Mouse (Mus musculus) embryonic facial prominence, embryonic 12.5 days (tissue): Measurements from ENCODE around the gene Stx5a. TPM values are rescaled to one million over a fixed set of nuclear protein-coding genes. Genes with fewer than 3 reads are reported as not detected.

Source experiments
- ATAC-seq: fragments of 200-750 bp; cut with Nextera tagmentation; 2 replicates; pipeline ENCODE4 v1.8.0; 2017; ENCODE audit not compliant: insufficient number of reproducible peaks, insufficient read depth, low FRiP score, low TSS enrichment
- H3K27ac ChIP-seq: fragments of 300-500 bp; sonication (generic); 2 replicates; pipeline ENCODE4 v1.5.1; 2016; ENCODE audit warnings: mild to moderate bottlenecking
- H3K27me3 ChIP-seq: fragments of 300-500 bp; sonication (generic); 2 replicates; pipeline ENCODE4 v1.6.1; 2016; ENCODE audit warnings: mild to moderate bottlenecking, moderate library complexity
- H3K36me3 ChIP-seq: fragments of 300-500 bp; sonication (generic); 2 replicates; pipeline ENCODE4 v1.6.1; 2016; ENCODE audit warnings: mild to moderate bottlenecking
- H3K4me1 ChIP-seq: fragments of 300-500 bp; sonication (generic); 2 replicates; pipeline ENCODE4 v1.6.1; 2016
- H3K4me2 ChIP-seq: fragments of 300-500 bp; sonication (generic); replicated peaks from 2 replicates; pipeline ENCODE4 v1.6.1; 2016; ENCODE audit warnings: mild to moderate bottlenecking, moderate library complexity
- H3K4me3 ChIP-seq: fragments of 300-500 bp; sonication (generic); 2 replicates; pipeline ENCODE4 v1.5.1; 2016; ENCODE audit warnings: mild to moderate bottlenecking
- H3K9ac ChIP-seq: fragments of 300-500 bp; sonication (generic); 2 replicates; pipeline ENCODE4 v1.6.1; 2016; ENCODE audit warnings: mild to moderate bottlenecking, moderate library complexity
- H3K9me3 ChIP-seq: fragments of 300-500 bp; sonication (generic); 2 replicates; pipeline ENCODE4 v1.6.1; 2016; ENCODE audit warnings: mild to moderate bottlenecking, moderate library complexity
- WGBS: fragments of 180-500 bp; shearing (Covaris S2); methylation state at CpG from one replicate; pipeline ENCODE4 v1.1.7; 2016; 5-methylcytosine and 5-hydroxymethylcytosine counted together
- polyA plus RNA-seq: library from polyadenylated mRNA; unstranded; fragments of >200 nt; fragmentation: Nextera tagmentation; extraction: Ambion mirVana; gene quantifications from 2 replicates; pipeline ENCODE4 v1.2.1, GENCODE M21; 2016

The Stx5a gene
- polyA plus RNA-seq, 1 experiment from 2014 or later: 165 TPM

- ATAC-seq: peak; percentile 82
- H3K4me3 ChIP-seq: peak within 1 kb of the TSS; percentile 100
- WGBS: under 1% methylated on average over 75 of the region's 75 CpGs
- no peaks in the 10 kb centered on the region for H3K27me3 ChIP-seq
- no peaks in the 10 kb centered on the region for H3K9me3 ChIP-seq
- peaks cover 18% of the 10 kb centered on the region for H3K4me1 ChIP-seq
- H3K36me3 ChIP-seq: peaks cover 32% of the 10 kb centered on the region
- peak within 1 kb of the TSS; percentile 61 for H3K4me2 ChIP-seq
- H3K9ac ChIP-seq: peak within 1 kb of the TSS; percentile 99
- H3K27ac ChIP-seq: peak within 1 kb of the TSS; percentile 93
These were observed 15.6 kb downstream of the Stx5a start, which contains the start of gene Nxf1 for GRCm38 (mm10) chr19:8756635-8757387. TSS of gene Nxf1 (plus strand) at chr19:8757073.

GRCm38 (mm10) chr19:8757471-8757998 lies 16.3 kb downstream of the Stx5a start:
- Histone ChIP-seq H3K27me3 (no peaks in the 10 kb centered on the region), H3K9ac (peak overlapping the region; percentile 99), H3K4me2 (peak overlapping the region; percentile 61), H3K36me3 (peaks cover 31% of the 10 kb centered on the region), H3K27ac (peak overlapping the region; percentile 93), H3K4me3 (peak overlapping the region; percentile 100), H3K9me3 (no peaks in the 10 kb centered on the region), H3K4me1 (peaks cover 18% of the 10 kb centered on the region)
- ATAC-seq: no peak
- WGBS: 7% methylated on average over 14 of the region's 14 CpGs

DNA sequence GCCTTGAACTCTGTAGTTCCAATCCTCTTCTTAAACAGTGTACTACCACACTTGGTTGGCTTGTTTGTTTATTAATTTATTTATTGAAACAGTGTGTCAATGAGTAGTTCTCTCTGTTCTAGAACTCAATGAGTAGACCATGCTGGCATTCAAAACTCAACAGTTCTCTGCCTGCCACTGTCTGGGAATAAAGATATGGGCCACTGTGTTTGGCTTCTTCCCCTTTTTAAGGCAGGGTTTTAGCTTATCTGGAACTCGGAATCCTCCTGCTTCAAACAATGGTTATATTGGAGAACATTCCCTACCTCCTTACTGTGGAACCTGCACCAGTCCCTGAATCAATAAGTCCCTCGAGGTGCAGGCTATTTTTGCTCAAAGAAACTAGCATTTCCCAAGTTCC lies 17.7 kb downstream of the Stx5a start:
- ATAC-seq: no peak
- Histone ChIP-seq H3K4me1 (peaks cover 18% of the 10 kb centered on the region), H3K4me3 (no peak overlapping the region), H3K9ac (no peak overlapping the region), H3K27ac (no peak overlapping the region), H3K4me2 (no peak overlapping the region), H3K36me3 (peaks cover 37% of the 10 kb centered on the region), H3K27me3 (no peaks in the 10 kb centered on the region), H3K9me3 (no peaks in the 10 kb centered on the region)
- WGBS: 82% methylated on average over 2 of the region's 2 CpGs

DNA sequence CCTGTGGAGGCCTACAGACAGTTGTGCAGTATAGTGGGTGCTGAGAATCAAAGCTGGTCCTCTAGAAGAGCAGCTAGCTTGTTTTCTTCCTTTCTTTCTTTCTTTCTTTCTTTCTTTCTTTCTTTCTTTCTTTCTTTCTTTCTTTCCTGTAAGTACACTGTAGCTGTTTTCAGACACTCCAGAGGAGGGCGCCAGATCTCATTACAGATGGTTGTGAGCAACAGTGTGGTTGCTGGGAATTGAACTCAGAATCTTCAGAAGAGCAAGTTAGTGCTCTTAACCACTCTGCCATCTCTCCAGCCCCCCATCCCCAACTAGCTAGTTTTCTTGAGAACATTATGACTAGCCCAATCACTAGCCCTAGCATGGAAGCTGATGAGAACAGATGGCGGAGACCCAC lies 19.5 kb downstream of the Stx5a start:
- no peak overlapping the region for H3K4me3 ChIP-seq
- 82% methylated on average over 2 of the region's 2 CpGs for WGBS
- ATAC-seq: no peak

DNA sequence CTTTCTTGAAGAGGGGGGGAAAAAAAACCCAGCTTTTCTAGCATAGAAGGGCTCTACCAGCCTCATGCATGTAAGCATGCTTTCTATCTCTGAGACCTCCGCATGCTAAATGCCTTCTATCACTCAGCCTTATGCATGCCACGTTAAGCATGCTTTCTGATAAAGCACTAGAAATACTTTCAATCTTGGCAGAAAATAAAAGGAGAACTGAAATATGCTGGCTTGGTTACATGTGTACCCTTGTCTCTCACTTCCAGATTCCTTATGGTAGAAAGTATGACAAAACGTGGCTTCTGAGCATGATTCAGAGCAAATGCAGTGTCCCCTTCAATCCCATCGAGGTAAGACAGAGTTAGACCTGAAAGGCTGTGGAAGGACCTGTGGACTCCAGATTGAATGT lies 22.1 kb downstream of the Stx5a start:
- Histone ChIP-seq H3K36me3 (peaks cover 64% of the 10 kb centered on the region), H3K4me2 (no peak overlapping the region), H3K27ac (no peak overlapping the region), H3K9me3 (peaks cover 7% of the 10 kb centered on the region; the same call in 1 of the 2 replicates), H3K4me1 (peaks cover 7% of the 10 kb centered on the region), H3K27me3 (no peaks in the 10 kb centered on the region), H3K4me3 (no peak overlapping the region), H3K9ac (no peak overlapping the region)
- no peak for ATAC-seq
- 90% methylated on average over 4 of the region's 4 CpGs for WGBS

More for the DNA sequence above, 19.5 kb downstream of the Stx5a start:
- H3K4me1 ChIP-seq: peaks cover 15% of the 10 kb centered on the region
- no peaks in the 10 kb centered on the region for H3K27me3 ChIP-seq
- peaks cover 39% of the 10 kb centered on the region for H3K36me3 ChIP-seq
- no peak overlapping the region for H3K4me2 ChIP-seq
- H3K9ac ChIP-seq: no peak overlapping the region
- peaks cover 7% of the 10 kb centered on the region; the same call in 1 of the 2 replicates for H3K9me3 ChIP-seq
- no peak overlapping the region for H3K27ac ChIP-seq

DNA sequence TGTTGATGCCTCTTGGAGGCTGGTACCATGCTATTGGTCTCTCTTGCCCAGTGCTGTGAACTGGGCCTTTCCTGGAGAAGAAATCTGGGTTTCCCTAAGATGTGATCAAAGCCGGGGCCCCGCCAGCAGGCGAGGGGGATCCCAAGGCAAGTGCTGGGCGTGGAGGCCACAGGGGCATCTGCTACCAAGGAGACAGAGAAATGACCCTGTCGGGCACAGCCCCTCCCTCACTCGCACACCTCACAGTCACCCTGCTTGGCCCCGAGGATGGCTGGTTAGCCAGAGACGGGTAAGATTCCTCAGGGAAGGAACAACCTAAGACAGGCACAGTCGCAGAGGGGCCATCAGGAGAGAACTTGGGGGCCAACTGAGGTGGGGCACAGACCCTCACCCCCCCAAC lies 24.3 kb downstream of the Stx5a start:
- no peak for ATAC-seq
- Histone ChIP-seq H3K4me2 (no peak overlapping the region), H3K4me3 (no peak overlapping the region), H3K4me1 (0 out of 2 replicates have a peak, but pooled peaks cover 4% of the 10 kb centered on the region), H3K27me3 (no peaks in the 10 kb centered on the region), H3K27ac (no peak overlapping the region), H3K9me3 (peaks cover 7% of the 10 kb centered on the region; the same call in 1 of the 2 replicates), H3K36me3 (peaks cover 82% of the 10 kb centered on the region), H3K9ac (no peak overlapping the region)
- WGBS: 95% methylated on average over 9 of the region's 9 CpGs

GRCm38 (mm10) chr19:8770567-8771270 lies 29.5 kb downstream of the Stx5a start, which contains the start of gene Tmem223:
TSS of gene Tmem223 (plus strand) at chr19:8770996.
- ATAC-seq: 0 out of 2 replicates have a peak, but pooled peaks have one; percentile 24
- Histone ChIP-seq H3K27me3 (no peaks in the 10 kb centered on the region), H3K4me1 (peaks cover 29% of the 10 kb centered on the region), H3K9ac (peak within 1 kb of the TSS; percentile 90), H3K9me3 (no peaks in the 10 kb centered on the region), H3K4me3 (peak within 1 kb of the TSS; percentile 81), H3K27ac (peak within 1 kb of the TSS; percentile 90), H3K36me3 (peaks cover 59% of the 10 kb centered on the region), H3K4me2 (peak within 1 kb of the TSS; percentile 73)
- WGBS: 23% methylated on average over 29 of the region's 29 CpGs

DNA sequence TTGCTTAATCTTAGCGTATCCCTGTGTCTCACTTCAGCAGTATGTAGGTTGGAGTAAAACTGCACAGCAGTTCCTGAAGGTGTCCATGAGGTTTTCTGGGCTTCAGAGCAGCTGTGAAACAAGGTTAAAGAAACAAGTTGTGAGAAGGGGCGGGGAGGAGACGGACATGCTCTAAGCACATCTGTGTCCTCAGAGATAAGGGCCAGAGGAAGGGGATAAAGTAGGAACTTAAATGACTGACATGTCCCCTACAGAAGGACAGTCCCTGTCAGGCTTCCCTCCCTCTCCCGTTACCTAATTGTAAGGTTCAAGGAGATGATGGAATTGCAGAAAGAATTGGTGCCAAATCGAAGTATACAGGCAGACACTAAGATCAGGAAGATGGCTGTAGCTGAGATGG lies 31.8 kb downstream of the Stx5a start:
- Histone ChIP-seq H3K4me1 (peaks cover 31% of the 10 kb centered on the region), H3K4me3 (peak overlapping the region; percentile 78), H3K9me3 (no peaks in the 10 kb centered on the region), H3K9ac (no peak overlapping the region), H3K36me3 (peaks cover 40% of the 10 kb centered on the region), H3K4me2 (peak overlapping the region; percentile 95), H3K27ac (peak overlapping the region; percentile 99), H3K27me3 (no peaks in the 10 kb centered on the region)
- ATAC-seq: no peak
- 80% methylated on average over 5 of the region's 5 CpGs for WGBS

- Histone ChIP-seq H3K27me3 (no peaks in the 10 kb centered on the region), H3K27ac (peak overlapping the region; percentile 99), H3K4me1 (peaks cover 31% of the 10 kb centered on the region), H3K9me3 (no peaks in the 10 kb centered on the region), H3K36me3 (peaks cover 40% of the 10 kb centered on the region), H3K4me3 (peak overlapping the region; percentile 78), H3K4me2 (peak overlapping the region; percentile 95), H3K9ac (peak overlapping the region; percentile 96)
- ATAC-seq: no peak
- 60% methylated on average over 6 of the region's 6 CpGs for WGBS
These were observed 32.2 kb downstream of the Stx5a start for GRCm38 (mm10) chr19:8773409-8773808.

- peak; percentile 81 for ATAC-seq
- Histone ChIP-seq H3K36me3 (peaks cover 34% of the 10 kb centered on the region), H3K4me2 (peak within 1 kb of the TSS; percentile 95), H3K4me3 (peak within 1 kb of the TSS; percentile 78), H3K9me3 (no peaks in the 10 kb centered on the region), H3K27me3 (no peaks in the 10 kb centered on the region), H3K9ac (peak within 1 kb of the TSS; percentile 96), H3K27ac (peak within 1 kb of the TSS; percentile 99), H3K4me1 (peaks cover 31% of the 10 kb centered on the region)
- WGBS: under 1% methylated on average over 67 of the region's 68 CpGs
These were observed 33.0 kb downstream of the Stx5a start, which contains the start of gene Tmem179b for GRCm38 (mm10) chr19:8774086-8774835. TSS of gene Tmem179b (minus strand) at chr19:8774467.

DNA sequence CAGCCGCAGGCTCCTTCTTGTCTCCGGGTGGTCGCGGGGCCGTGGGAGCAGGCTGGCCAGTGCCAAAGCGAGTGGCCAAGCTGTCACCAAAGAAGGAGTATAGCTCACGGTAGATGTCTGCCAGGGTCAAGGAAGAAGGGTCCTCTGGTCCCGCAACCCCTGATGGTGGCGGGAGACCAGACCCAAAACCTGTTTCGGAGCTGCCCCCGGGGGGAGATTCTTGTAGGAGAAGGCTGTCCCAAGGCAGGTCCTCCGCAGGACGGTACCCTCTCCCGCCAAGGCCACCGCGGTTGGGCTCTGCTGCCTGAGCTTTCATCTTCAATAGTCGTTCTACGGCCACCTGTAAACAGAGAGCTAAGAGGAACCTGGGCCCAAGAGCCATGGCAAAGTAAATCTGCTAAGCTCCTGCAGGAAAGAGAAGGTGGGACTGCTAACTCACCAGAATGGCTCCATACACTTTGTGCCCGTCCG lies 33.8 kb downstream of the Stx5a start:
- peak; percentile 10; the same call in 1 of the 2 replicates for ATAC-seq
- no peaks in the 10 kb centered on the region for H3K27me3 ChIP-seq
- no peaks in the 10 kb centered on the region for H3K9me3 ChIP-seq
- peak overlapping the region; percentile 99 for H3K27ac ChIP-seq
- peak overlapping the region; percentile 78 for H3K4me3 ChIP-seq
- H3K36me3 ChIP-seq: peaks cover 33% of the 10 kb centered on the region
- H3K4me2 ChIP-seq: peak overlapping the region; percentile 95
- peak overlapping the region; percentile 96 for H3K9ac ChIP-seq
- H3K4me1 ChIP-seq: peaks cover 31% of the 10 kb centered on the region
- 5% methylated on average over 20 of the region's 20 CpGs for WGBS
